Mouse (Mus musculus) olfactory bulb, adult 2 months (tissue): ENCODE measurements around the gene Tmco1.

Experiments used
- CTCF ChIP-seq: fragments of 200-500 bp; IDR thresholded peaks from 2 replicates; pipeline ENCODE4 v1.5.1; 2012; ENCODE audit warnings: low read depth, mild to moderate bottlenecking, low read length, moderate library complexity; ENCODE audit not compliant: insufficient read depth
- POLR2A ChIP-seq: fragments of 200-500 bp; IDR thresholded peaks from 2 replicates; pipeline ENCODE4 v1.6.1; 2012; ENCODE audit warnings: mild to moderate bottlenecking, low read depth, low read length, moderate library complexity; ENCODE audit not compliant: insufficient read depth

DNA sequence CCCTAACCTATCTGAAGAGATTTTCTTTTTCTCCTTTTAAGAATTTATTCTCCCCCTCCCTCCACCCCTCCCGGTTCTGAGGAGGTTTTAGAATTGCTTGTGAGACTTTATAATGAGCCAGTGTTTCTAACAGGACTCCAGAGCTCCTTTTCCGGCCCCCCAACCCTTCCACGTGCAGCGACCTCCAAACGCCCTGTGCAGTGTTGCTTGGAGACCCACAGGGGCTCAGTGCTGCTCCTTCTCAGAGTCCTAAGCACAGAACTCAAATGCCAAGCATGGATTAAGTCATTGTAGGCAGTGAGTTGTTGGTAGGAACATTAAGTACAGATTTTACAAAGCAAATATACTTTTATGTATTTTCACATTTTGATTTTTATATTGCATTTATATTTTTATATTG lies 55.1 kb downstream of the Tmco1 start:
- TF ChIP-seq CTCF (no peak), POLR2A (no peak)
